ENCODE assay signal across 8 mouse cellular contexts in the genomic region with DNA sequence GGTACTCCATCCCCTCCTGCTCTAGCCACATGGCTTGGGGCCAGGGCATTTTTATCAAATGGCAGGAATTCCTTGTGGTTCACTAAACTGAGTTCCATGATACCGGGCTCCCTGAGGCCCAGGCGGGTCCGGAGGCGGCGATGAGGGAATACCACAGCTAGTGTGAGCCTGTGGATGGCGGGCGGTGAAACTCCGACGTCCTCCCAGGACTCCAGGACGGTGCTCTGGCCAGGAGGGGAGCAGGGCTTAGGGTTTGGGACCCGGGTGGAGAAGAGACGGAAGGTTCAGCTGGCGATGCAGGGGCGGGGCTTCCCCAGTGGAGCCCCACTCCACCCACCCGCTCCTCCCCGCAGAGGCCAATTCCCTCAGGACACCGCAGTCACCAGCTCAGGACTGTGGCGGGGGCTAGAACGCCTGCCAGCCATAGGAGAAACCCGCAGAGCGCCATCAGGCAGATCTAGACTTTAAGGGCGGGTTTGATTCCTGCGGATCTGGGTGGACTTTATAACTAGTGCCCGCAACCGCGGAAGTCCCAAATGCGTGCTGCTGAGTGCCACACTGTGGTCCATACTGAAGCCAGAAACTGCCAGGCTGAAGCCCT. TPM values are rescaled to one million over a fixed set of nuclear protein-coding genes. Genes with fewer than 3 reads are reported as not detected.
DNase-seq lines count a peak whose midpoint lies in the region; ATAC-seq lines count a peak whose summit lies in the region.

No protein-coding gene starts in this region.

- H3K4me3 ChIP-seq in heart, embryonic 12.5 days: peak overlapping the region; percentile 46
- peak overlapping the region; percentile 25; the same call in 1 of the 2 replicates for H3K4me3 ChIP-seq in liver, embryonic 16.5 days (ENCODE audit: low read depth, low read length)

- H3K27me3 ChIP-seq in heart, embryonic 12.5 days (replicated peaks): peaks cover 54% of the 10 kb centered on the region
- H3K27me3 ChIP-seq in liver, embryonic 16.5 days (ENCODE audit: control insufficient read depth, insufficient read depth, low read depth, low read length): peaks cover 16% of the 10 kb centered on the region
- H3K27me3 ChIP-seq in splenic B cell, adult 2 months (ENCODE audit: control insufficient read depth, insufficient read depth, low read length, poor library complexity, severe bottlenecking): peaks cover 3% of the 10 kb centered on the region; the same call in 1 of the 2 replicates

- H3K4me2 ChIP-seq in heart, embryonic 12.5 days: peak overlapping the region; percentile 76
- peak overlapping the region; percentile 30; the same call in 1 of the 2 replicates for H3K4me2 ChIP-seq in liver, embryonic 16.5 days (ENCODE audit: low read depth, low read length)

- H3K4me1 ChIP-seq in heart, embryonic 12.5 days (replicated peaks): peaks cover 6% of the 10 kb centered on the region; the same call in 1 of the 2 replicates
- H3K4me1 ChIP-seq in liver, embryonic 16.5 days (ENCODE audit: control insufficient read depth, low read depth, low read length): no peaks in the 10 kb centered on the region; the same call in 1 of the 2 replicates

- 3% methylated on average over 27 of the region's 27 CpGs for WGBS in heart, embryonic 12.5 days
- 4% methylated on average over 27 of the region's 27 CpGs for WGBS in liver, embryonic 16.5 days (ENCODE audit: insufficient replicate concordance)

- ATAC-seq in heart, embryonic 12.5 days (ENCODE audit: insufficient number of reproducible peaks, low FRiP score): no peak
- ATAC-seq in liver, embryonic 16.5 days (ENCODE audit: low read depth): no peak

- DNase-seq in heart, adult 8-10 months (ENCODE audit: low spot score): no peak
- DNase-seq in T-cell, adult 2 months (ENCODE audit: low spot score): peak; percentile 9
- peak; percentile 17 for DNase-seq in heart, postnatal 4 days
- peak; percentile 41 for DNase-seq in splenic B cell, adult 2 months (ENCODE audit: low read depth, low spot score)
- DNase-seq in ovary, adult 18-20 months (ENCODE audit: low spot score): no peak
- no peak for DNase-seq in spleen, postnatal 10 days (ENCODE audit: low spot score in 2 of 2)

- no peak overlapping the region for H3K27ac ChIP-seq in heart, embryonic 12.5 days (ENCODE audit: poor library complexity, severe bottlenecking)
- H3K27ac ChIP-seq in liver, embryonic 16.5 days (ENCODE audit: low read length): no peak overlapping the region

- H3K9ac ChIP-seq in heart, embryonic 12.5 days: peak overlapping the region; percentile 12
- no peak overlapping the region for H3K9ac ChIP-seq in liver, embryonic 16.5 days (ENCODE audit: low read depth, low read length)

- no peaks in the 10 kb centered on the region for H3K9me3 ChIP-seq in heart, embryonic 12.5 days (replicated peaks)
- H3K9me3 ChIP-seq in liver, embryonic 16.5 days (replicated peaks; ENCODE audit: control insufficient read depth, low read length): no peaks in the 10 kb centered on the region

- H3K36me3 ChIP-seq in heart, embryonic 12.5 days: no peaks in the 10 kb centered on the region
- H3K36me3 ChIP-seq in liver, embryonic 16.5 days (ENCODE audit: control insufficient read depth, insufficient read depth): no peaks in the 10 kb centered on the region
- no peaks in the 10 kb centered on the region; the same call in 1 of the 2 replicates for H3K36me3 ChIP-seq in splenic B cell, adult 2 months (ENCODE audit: control insufficient read depth, insufficient read depth, low read length, poor library complexity, severe bottlenecking)

RNA-seq across cellular contexts. Expression of gene Rpp21, which starts 20.4 kb away (rescaled TPM):
- 84.4 and 87.9 TPM in 2 replicates for polyA plus RNA-seq in heart, embryonic 12.5 days (2016; fragmentation: Nextera tagmentation; extraction: Ambion mirVana)
- 10 to 100 TPM; 34.4 to 55.3 (median 45.5) TPM for total RNA-seq in heart, adult 8-10 months (2022)
- 10 to 100 TPM; 35.0 to 43.1 TPM for total RNA-seq in heart, postnatal 4 days (2021)
- polyA plus RNA-seq in liver, embryonic 16.5 days (2015; fragmentation: Nextera tagmentation; extraction: Ambion mirVana): 54.1 and 59.3 TPM in 2 replicates

RNA-seq across cellular contexts. Expression of gene Trim39, which starts 34.6 kb away (rescaled TPM):
- 10.2 and 10.6 TPM in 2 replicates for polyA plus RNA-seq in heart, embryonic 12.5 days (2016; fragmentation: Nextera tagmentation; extraction: Ambion mirVana)
- total RNA-seq in heart, adult 8-10 months (2022): 1 to 10 TPM; 6.3 to 7.1 (median 6.9) TPM
- 1 to 10 TPM; 8.3 TPM for total RNA-seq in heart, postnatal 4 days (2021)
- 4.6 and 5.0 TPM in 2 replicates for polyA plus RNA-seq in liver, embryonic 16.5 days (2015; fragmentation: Nextera tagmentation; extraction: Ambion mirVana)

RNA-seq across cellular contexts. Expression of gene H2-T3, which starts 47.3 kb away (rescaled TPM):
- not detected in 2 replicates for polyA plus RNA-seq in heart, embryonic 12.5 days (2016; fragmentation: Nextera tagmentation; extraction: Ambion mirVana)
- not detected for total RNA-seq in heart, adult 8-10 months (2022)
- total RNA-seq in heart, postnatal 4 days (2021): not detected
- polyA plus RNA-seq in liver, embryonic 16.5 days (2015; fragmentation: Nextera tagmentation; extraction: Ambion mirVana): 0.19 TPM in 1 of 2 replicates, not detected in the other

RNA-seq across cellular contexts. Expression of gene H2-M10.2, which starts 48.9 kb away (rescaled TPM):
- polyA plus RNA-seq in heart, embryonic 12.5 days (2016; fragmentation: Nextera tagmentation; extraction: Ambion mirVana): not detected in 2 replicates
- total RNA-seq in heart, adult 8-10 months (2022): not detected
- total RNA-seq in heart, postnatal 4 days (2021): not detected
- not detected in 2 replicates for polyA plus RNA-seq in liver, embryonic 16.5 days (2015; fragmentation: Nextera tagmentation; extraction: Ambion mirVana)

Comparison
In these comparisons a context has a peak if more than half of its experiments do, and no peak if none do; other contexts are left out.
1. DNase-seq: peak in T-cell, adult 2 months (single experiment), heart, postnatal 4 days (single experiment) and splenic B cell, adult 2 months (single experiment); none in heart, adult 8-10 months (single experiment), ovary, adult 18-20 months (single experiment) and spleen, postnatal 10 days (0 of 2).